Mouse (Mus musculus) brain, adult 2 months (tissue): ENCODE data around the gene Hist1h2ah.

Experiments
- DNase-seq: peaks from one replicate; pipeline ENCODE4 v3.0.0; 2011; ENCODE audit warnings: low read depth, low spot score

Hist1h2ah gene

DNA sequence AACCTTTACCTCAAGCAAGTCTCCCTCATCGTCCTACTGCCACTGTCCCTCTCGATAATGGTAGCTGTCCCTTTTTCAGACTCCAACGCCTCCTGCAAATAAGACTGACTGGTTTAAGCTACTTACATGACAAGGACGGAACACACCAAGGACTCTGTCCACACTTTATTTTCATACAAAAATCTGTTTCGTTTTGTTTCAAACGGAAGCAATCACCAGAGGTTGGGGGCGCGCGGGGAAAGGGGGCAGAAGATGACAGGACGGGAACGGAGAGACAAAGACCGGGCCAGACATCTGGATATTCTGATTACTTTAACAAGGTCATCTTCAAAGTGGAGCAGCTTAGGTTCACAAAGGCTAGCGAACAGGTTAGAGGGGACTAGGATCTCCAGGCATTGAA lies 21.7 kb downstream of the Hist1h2ah start:
- DNase-seq: no peak

DNA sequence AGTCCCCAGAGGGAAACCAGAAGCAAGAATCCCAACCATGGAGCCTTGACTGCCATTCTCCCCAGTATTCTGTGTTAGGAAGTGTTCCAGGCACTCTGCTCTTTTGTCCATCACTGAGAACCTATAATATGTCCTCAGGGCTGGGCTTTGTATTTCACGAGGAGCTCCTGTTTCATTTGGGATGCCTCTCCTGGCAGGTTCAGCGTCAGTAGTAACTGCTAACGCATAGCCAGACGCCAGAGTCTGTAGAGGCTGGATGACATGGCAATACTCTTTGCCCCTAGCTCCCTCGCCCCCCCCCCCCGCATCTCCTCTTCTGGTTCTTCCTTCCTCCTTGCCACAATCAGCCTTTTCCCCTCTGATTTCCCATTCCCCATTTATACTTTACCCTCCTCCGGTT lies 25.7 kb downstream of the Hist1h2ah start, which contains the start of gene Prss16:
Prss16 (minus strand) TSS at position 101 of the 400 bp plus-strand sequence.
- DNase-seq: no peak

DNA sequence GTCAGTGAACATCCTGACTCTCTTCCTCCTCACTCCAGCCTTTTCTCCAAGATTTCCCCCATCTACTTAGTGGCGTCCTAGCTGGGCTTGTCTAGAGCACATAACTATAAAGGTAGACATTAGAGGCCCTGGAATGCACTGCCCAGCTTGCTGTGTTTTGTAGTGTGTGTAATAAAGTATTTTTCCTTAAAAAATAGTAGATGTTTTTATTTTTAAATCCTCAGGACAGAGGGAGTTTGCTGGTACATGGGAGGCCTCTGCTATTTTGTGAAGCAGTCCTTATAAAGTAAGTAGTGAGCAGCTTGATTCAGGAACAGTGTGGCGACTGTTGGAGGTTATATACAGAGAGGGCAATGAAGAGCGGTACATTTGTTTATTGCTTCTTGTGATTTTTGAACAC lies 26.7 kb downstream of the Hist1h2ah start:
- no peak for DNase-seq

DNA sequence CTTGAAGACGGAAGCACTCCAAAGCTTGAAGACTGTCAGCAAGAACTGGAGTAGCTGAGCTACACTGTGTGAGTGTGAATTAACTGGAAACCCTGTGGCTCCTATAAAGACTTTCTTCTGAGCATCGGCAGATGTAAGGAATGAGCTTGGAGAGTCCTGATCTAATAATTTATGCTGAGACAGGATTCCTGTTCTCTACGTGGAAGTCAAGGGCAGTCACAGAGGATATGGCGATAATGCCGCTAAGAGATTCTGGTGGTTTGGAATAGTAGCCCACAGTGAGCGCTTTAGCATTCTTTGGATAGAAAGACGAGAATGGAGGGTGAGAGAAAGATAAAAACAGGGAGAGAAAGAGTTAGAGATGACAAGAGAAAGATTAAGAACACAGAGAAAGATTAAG lies 27.5 kb downstream of the Hist1h2ah start:
- DNase-seq: no peak

DNA sequence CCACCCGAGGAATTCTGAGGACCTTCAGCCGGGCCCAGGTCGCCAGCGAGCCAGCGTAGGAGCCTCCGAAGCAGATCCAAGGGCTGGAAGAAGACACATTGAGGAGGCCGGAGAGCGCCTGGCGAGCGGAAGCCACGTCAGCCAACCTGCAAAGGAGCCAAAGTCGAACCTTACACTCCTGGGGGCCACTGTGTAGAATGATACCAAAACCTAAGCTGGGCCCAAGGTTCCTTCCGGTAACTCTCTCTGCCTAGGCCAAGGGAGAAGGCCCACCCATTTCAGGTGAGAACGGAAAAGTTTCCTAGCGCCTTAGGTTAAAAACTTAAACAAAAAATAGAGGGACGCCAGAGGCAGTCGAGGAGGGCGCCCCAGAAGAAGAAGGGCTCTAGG lies 28.3 kb downstream of the Hist1h2ah start:
- no peak for DNase-seq

DNA sequence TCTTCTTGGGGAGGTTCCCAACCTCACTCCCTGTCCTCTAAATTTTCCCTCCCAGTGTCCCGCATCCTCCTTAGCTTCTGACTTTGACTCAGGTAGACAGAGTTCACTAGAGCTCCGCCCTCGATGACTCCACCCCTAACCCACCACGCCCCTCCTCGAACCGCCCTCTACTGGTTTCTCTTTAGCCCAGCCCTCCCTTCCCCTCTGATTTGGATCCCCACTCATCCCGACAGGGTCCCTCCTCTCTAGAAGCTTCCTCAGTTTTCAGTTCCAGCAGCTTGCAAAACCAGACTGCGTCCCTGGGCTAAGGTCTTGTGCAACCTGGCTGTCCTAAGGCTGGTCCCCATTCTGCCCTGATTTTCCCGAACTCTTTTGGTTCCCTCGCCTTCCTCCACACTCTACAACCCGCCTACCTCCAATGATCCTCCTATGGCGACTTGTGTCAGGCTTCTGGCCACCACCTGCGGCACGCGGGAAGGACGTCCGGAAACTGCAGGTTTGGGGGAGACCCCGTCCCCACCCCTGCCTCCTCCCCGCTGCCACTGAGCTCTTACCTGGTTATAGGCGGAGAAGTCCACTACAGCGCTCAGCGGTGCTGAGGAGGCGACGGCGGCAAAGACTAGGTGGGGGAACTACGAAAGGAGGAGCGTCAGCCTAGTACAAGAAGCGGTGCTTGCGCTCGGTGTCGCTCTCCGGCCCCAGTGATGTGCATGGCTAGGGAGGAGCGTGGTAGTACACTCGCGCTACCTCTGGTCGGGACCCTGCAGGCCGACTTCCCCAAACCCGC lies 28.8 kb downstream of the Hist1h2ah start:
- no peak for DNase-seq

DNA sequence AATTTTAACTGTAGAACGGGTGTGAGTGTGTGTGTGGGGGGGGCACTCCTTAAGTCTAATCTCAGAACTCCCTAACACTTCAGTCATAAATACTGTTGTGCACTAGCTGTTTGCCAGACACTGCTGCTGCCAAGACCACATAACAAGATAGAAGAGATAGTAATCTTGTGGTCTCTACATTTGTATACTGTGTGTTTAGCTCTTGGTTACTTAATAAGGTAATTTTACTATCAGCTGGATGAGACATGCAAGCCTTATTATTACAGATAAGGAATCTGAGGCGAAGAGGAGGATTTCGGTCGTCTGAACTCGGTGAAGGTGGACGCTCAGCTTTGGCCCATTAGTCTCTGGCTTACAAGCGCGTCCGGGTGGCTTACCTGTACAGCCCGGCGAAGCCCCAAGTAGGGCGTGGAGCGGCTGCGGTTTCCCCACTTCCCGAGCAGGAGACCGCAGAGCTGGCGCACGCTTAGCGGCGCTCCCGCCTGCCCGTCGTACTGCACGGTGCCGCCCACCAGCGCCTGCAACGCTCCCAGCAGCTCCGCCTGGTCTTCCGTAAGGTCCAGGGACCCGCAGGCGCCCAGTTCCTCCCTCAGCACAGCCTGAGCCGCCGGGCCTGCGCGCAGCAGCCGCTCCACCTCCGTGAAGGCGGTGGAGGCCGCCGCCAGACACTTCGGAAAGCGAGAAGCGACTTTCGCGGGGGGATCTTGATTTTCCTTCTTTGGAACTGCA lies 29.6 kb downstream of the Hist1h2ah start:
- peak; percentile 42 for DNase-seq

DNA sequence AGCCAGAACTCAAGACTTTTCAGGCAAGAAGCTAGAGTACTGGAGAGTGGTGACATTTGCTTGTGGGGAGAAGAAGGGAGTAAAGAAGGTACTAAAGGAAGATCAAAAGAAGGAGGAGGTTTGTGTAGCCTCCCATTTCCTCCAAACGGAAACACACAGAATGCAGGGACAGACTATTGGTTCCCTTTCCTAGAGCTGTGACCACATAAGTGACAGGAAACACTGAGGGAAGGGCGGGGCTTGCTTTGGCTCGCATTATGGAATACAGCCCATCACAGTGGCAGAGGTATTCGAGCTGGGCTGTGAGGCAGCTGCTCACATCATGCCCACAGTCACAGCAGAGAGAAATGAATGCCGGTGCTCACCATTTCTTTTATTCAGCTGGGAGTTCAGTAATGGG lies 33.5 kb downstream of the Hist1h2ah start:
- DNase-seq: no peak

DNA sequence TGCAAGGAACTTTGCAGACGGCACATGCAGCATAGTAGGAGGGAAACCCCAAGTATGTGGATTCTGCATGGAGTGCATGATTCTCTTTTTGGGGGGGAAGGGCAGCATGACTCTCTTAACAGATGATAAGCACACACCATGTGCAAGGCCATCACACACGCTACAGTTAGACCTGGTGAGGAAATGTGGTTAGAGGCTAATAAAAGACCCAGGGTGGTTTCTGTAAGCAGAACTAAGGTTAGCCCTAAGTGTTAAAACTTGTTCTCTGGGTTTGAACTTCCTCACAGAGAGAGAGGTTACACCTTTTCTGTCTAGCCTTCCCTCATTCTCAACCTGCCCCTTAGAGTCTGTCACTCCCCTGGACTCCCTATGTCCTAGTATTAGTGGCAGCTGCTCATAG lies 34.0 kb downstream of the Hist1h2ah start:
- no peak for DNase-seq

DNA sequence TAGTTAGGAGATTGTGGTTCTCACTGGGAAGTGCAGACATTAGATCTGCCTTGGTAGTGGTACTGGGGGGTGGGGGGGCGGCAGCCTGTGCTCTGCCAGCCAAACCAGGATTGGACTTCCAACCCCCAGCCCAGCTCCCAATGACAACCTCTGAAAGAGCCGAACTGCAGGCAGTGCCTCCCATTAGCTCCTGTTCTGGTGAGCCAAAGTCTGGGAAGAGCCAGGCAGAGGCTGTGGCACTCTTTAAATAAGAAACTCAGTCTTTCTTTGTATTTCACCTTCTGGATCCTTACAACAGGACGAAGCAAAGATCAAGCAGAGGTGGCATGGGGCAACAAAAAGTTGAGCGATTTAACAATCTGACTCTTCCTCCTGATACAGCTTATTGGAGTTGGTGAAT lies 36.2 kb downstream of the Hist1h2ah start:
- DNase-seq: no peak

DNA sequence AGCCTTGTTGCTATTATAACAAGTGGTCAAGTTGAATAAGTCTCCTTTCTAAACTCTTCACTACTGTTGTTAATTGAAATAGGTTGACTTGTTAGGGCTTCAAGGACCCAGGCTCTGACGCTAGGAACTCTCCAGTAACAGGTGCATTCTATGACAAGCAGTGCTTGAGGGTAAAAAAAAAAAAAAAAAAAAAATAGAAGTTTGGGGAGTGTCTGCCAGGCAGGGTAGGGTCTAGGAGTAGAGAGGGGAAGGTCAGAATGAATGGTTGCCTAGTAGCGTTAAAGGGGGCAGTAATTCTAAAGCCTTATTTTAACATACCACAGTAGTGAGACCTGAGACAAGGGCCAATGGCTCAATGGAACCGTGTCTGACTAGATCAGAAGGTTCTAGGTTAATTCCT lies 37.0 kb downstream of the Hist1h2ah start:
- DNase-seq: no peak

DNA sequence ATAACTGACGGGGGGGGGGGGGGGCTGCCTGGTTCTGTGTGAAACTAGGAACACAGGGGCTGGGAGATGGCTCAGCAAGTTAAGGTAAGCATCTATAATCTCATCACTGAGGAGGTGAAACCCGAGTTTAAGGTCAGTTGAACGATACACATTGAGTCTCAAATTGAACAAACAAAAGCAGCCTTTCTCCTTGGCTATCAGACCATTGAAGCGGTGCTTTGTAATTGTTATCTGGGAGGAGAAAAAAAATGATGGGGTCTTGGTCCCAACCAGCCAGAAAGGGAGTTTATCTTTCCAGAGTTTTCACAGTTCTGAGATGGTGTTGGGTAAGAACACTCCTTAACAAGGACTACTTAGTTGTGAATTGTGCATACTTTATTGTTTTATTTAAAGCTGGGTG lies 37.5 kb downstream of the Hist1h2ah start:
- DNase-seq: no peak

DNA sequence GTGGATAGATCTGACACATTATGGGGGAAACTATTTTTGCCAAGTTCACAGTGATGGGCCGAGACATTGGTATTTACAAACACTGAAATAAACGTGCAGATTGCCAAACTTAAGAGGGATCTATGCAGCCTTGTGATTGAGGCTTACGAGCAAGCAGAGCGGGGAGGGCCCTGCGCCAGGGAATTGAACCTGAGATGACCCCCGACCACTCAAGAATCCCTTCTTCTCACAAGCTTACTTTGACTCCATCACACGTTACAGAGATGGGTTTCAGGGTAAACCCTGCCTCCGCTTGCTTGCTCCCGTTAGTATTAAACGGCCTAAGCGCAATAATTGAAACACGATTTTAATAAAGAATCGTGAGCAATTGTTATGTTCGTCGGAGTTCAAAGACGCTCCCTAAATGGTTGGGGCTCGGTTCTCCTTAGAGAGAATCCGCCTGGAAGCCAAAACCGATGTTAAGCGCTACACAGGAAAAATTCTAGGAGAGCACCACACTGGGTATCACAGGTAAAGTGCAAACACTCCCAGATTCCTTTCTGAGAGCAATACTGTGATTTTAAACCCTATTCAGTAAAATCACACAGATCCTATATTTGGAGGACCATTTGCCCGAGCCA lies 38.1 kb downstream of the Hist1h2ah start:
- DNase-seq: no peak

DNA sequence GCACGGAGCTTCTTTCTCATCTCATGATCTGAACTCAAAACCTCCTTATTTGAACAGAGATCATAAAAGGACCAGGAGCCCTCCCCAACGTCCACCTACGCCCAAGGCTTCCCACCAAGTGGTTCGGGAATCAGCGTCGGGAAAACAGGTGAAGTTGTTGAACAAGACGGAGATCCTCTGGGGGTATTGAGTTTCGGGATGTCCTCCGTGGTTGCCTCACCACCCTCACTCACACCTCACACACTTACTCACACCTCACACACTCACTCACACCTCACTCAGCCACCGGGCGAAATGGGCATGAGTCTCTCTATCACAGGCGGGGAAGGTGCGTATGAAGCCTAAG lies 38.6 kb downstream of the Hist1h2ah start:
- DNase-seq: no peak

DNA sequence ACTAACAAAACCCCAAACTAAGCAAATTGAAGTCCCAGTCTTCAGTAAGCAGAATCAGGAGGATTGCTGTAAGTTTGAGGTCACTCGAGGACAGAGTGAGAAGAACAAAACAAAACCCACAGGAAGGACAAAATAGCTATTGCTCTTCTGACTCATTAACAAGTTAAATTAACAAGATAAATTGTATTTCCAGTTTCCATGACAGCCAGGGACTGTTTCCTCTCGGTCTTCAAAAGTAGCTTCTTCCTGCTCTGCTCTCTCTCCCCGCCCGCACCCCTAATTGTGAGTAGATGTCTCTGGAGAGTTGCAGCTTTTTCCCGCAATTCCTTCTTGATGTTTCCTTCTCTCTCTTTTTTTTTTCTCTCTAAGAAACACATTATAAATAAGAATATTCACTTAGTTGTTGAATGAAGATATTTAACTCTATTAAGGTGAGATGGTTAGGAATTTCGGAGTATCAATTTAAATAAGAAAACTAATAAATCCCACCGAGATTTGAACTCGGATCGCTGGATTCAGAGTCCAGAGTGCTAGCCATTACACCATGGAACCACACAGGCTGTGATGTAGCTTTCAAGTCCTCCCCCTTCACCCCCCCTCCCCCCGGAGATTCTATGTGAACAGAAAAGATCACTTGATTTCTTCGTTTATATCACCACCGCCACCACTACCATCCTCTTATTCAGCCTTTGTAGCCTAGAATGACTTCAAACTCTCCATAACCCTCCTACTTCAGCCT lies 39.1 kb downstream of the Hist1h2ah start:
- DNase-seq: no peak

DNA sequence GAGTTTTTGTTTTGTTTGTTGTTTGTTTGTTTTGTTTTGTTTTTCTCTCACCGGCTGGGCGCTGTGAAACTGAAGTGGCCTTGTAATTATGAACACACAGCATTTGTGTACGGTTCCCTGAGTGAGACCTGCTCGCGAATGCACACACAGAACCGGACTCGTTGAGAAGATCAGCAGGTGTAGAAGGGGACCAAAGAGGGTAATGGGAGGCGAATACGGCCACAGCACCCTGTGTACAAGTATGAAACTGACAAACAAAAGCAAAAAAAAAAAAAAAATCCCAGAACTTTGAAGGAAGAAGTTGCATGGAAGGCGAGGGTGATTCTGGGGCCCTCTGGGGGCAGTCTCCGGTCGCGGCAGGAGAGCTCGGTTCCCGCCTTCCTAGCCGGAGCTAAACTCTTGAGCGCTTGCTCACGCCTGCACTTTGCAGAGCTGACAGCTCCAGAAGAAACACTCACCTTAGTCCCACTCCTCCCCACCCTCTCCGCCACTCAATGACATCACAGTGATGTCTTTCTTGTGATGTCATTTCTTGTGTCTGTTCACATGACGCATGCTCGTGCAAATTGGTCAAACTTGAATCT lies 39.9 kb downstream of the Hist1h2ah start:
- no peak for DNase-seq

DNA sequence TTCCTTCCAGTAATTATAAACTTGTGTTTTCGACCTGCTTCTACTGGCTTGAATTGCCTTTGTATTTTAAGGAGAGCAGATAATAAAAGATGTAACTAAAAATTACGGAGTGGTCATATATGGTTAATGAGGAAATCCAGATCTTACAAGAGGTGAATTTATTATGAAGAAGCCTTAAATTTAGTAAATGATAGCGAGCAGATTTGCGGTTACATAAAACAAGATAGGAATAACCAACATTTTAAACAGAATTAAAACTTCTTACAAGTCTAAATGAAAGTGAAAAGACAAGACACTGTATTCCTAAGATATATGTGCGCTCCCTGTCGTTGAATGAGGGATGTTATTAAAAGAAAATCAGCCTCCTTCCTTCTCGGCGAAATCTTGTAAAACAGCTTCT lies 40.5 kb downstream of the Hist1h2ah start:
- no peak for DNase-seq

DNA sequence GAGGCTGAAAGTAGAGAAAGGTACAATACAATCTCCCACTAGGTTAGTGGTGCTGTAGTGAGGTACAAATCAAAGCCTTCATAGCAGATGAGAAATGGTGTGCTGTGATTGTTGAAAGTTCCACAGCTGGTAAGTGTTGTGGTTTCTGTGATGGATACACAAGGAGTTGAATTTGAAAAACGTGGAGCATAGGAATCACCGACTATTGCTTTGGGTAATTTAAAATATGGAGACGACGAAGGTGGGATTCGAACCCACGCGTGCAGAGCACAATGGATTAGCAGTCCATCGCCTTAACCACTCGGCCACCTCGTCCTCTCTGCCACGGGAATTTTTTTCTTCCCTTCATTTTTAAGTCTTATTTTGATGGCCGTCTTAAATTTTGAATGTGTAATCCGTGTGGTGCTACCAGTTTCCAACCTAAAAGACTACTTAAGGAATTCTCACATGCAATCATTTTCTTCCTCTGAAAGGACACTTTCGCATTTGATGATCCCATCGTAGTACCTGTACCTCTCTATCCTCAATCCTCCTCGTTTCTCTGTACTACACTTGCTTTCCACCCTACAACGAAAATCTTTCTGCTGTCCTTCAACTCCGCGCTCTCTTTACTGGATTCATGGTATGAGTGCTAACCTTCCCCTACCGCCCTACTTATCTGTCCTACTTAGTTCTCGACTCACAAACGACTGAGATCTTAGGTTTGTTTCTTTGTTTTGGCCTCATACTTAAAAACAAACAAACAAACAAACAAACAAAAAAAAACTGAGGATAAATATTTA lies 41.2 kb downstream of the Hist1h2ah start:
- peak; percentile 15 for DNase-seq

DNA sequence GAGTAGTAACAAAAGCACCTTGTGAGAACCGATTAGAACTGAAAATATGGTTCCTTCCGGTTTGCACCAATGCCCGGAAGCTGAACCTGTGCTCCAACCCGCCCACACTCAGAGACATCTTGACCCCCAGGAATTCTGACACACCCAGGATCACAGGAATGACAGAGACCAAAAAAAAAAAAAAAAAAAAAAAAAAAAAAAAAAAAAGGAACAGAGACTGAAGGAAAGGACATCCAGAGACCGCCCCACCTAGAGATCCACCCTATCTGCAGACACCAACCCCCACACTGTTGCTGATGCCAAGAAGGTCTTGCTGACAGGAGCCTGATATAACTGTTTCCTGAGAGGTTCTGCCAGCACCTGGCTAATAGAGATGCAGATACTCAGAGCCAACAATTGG lies 42.8 kb downstream of the Hist1h2ah start:
- DNase-seq: no peak
